Mouse (Mus musculus) erythroblast, embryonic 14.5 days (primary cell): ENCODE data around the gene Dscaml1. TPM values are rescaled to one million over a fixed set of nuclear protein-coding genes. Genes with fewer than 3 reads are reported as not detected.

Experiments
- H3K27me3 ChIP-seq: 2 replicates; pipeline ENCODE4 v1.6.1; 2012; ENCODE audit warnings: inconsistent platforms; ENCODE audit not compliant: control insufficient read depth
- H3K36me3 ChIP-seq: 2 replicates; pipeline ENCODE4 v1.6.1; 2012; ENCODE audit warnings: mild to moderate bottlenecking, inconsistent platforms; ENCODE audit not compliant: control insufficient read depth
- H3K4me1 ChIP-seq: 2 replicates; pipeline ENCODE4 v1.6.1; 2012; ENCODE audit warnings: inconsistent platforms; ENCODE audit not compliant: control insufficient read depth
- H3K4me3 ChIP-seq: replicated peaks from 2 replicates; pipeline ENCODE3; 2012; ENCODE audit warnings: moderate library complexity, mild to moderate bottlenecking, inconsistent platforms
- H3K9me3 ChIP-seq: 2 replicates; pipeline ENCODE4 v1.6.1; 2012; ENCODE audit warnings: low read length, inconsistent platforms, mixed read lengths; ENCODE audit not compliant: control insufficient read depth
- GATA1 ChIP-seq: IDR thresholded peaks from 2 replicates; pipeline ENCODE4 v1.6.1; 2012; ENCODE audit warnings: low read length, inconsistent platforms, mixed read lengths
- TAL1 ChIP-seq: IDR thresholded peaks from 3 replicates; pipeline ENCODE4 v1.6.1; 2012; ENCODE audit warnings: low read length, inconsistent platforms, mixed read lengths
- polyA plus RNA-seq: library from polyadenylated mRNA; stranded (reverse); fragments of >175 nt; gene quantifications from 2 replicates; pipeline ENCODE4 v1.2.3, GENCODE M21; 2012

Gene Dscaml1
- polyA plus RNA-seq, 1 experiment = not detected

GRCm38 (mm10) chr9:45504977-45505376, 78.5 kb downstream of the Dscaml1 start:
- Histone ChIP-seq H3K27me3 (no peaks in the 10 kb centered on the region), H3K4me1 (peaks cover 7% of the 10 kb centered on the region), H3K4me3 (no peak overlapping the region), H3K36me3 (no peaks in the 10 kb centered on the region), H3K9me3 (no peaks in the 10 kb centered on the region)
- no peak for TF ChIP-seq TAL1
- no peak for TF ChIP-seq GATA1

GRCm38 (mm10) chr9:45505487-45505939, 79.1 kb downstream of the Dscaml1 start:
- Histone ChIP-seq H3K4me1 (peaks cover 7% of the 10 kb centered on the region), H3K36me3 (no peaks in the 10 kb centered on the region), H3K4me3 (no peak overlapping the region), H3K27me3 (no peaks in the 10 kb centered on the region), H3K9me3 (no peaks in the 10 kb centered on the region)
- TF ChIP-seq GATA1 (no peak), TAL1 (no peak)

- Histone ChIP-seq H3K36me3 (no peaks in the 10 kb centered on the region), H3K9me3 (no peaks in the 10 kb centered on the region), H3K4me1 (peaks cover 7% of the 10 kb centered on the region), H3K4me3 (no peak overlapping the region), H3K27me3 (no peaks in the 10 kb centered on the region)
- TF ChIP-seq GATA1 (no peak), TAL1 (no peak)
Observed at GRCm38 (mm10) chr9:45507482-45507881, 81.1 kb downstream of the Dscaml1 start.

GRCm38 (mm10) chr9:45510806-45511546, 84.5 kb downstream of the Dscaml1 start:
- Histone ChIP-seq H3K4me3 (no peak overlapping the region), H3K27me3 (no peaks in the 10 kb centered on the region), H3K9me3 (no peaks in the 10 kb centered on the region), H3K4me1 (peaks cover 2% of the 10 kb centered on the region; the same call in 1 of the 2 replicates), H3K36me3 (no peaks in the 10 kb centered on the region)
- TF ChIP-seq TAL1 (no peak), GATA1 (no peak)

GRCm38 (mm10) chr9:45517993-45518705, 91.7 kb downstream of the Dscaml1 start:
- Histone ChIP-seq H3K9me3 (no peaks in the 10 kb centered on the region), H3K27me3 (no peaks in the 10 kb centered on the region), H3K36me3 (no peaks in the 10 kb centered on the region), H3K4me1 (no peaks in the 10 kb centered on the region), H3K4me3 (no peak overlapping the region)
- TF ChIP-seq GATA1 = no peak
- TF ChIP-seq TAL1 = no peak

GRCm38 (mm10) chr9:45519841-45520240, 93.4 kb downstream of the Dscaml1 start:
- no peaks in the 10 kb centered on the region for H3K36me3 ChIP-seq
- H3K4me1 ChIP-seq = no peaks in the 10 kb centered on the region
- TF ChIP-seq TAL1 (no peak), GATA1 (no peak)
- H3K9me3 ChIP-seq = no peaks in the 10 kb centered on the region
- no peaks in the 10 kb centered on the region for H3K27me3 ChIP-seq
- no peak overlapping the region for H3K4me3 ChIP-seq

GRCm38 (mm10) chr9:45522866-45523265, 96.4 kb downstream of the Dscaml1 start:
- H3K4me1 ChIP-seq = no peaks in the 10 kb centered on the region
- H3K36me3 ChIP-seq = no peaks in the 10 kb centered on the region
- H3K27me3 ChIP-seq = no peaks in the 10 kb centered on the region
- no peaks in the 10 kb centered on the region for H3K9me3 ChIP-seq
- TF ChIP-seq TAL1 (no peak), GATA1 (no peak)
- H3K4me3 ChIP-seq = no peak overlapping the region

- no peaks in the 10 kb centered on the region for H3K9me3 ChIP-seq
- no peaks in the 10 kb centered on the region for H3K36me3 ChIP-seq
- H3K4me1 ChIP-seq = no peaks in the 10 kb centered on the region
- no peak overlapping the region for H3K4me3 ChIP-seq
- TF ChIP-seq TAL1 (no peak), GATA1 (no peak)
- no peaks in the 10 kb centered on the region for H3K27me3 ChIP-seq
Observed at GRCm38 (mm10) chr9:45524505-45524904, 98.1 kb downstream of the Dscaml1 start.

- no peaks in the 10 kb centered on the region for H3K27me3 ChIP-seq
Observed at GRCm38 (mm10) chr9:45533253-45533652, 106.8 kb downstream of the Dscaml1 start.

More at GRCm38 (mm10) chr9:45533253-45533652, 106.8 kb downstream of the Dscaml1 start:
- Histone ChIP-seq H3K9me3 (no peaks in the 10 kb centered on the region), H3K4me3 (no peak overlapping the region), H3K4me1 (no peaks in the 10 kb centered on the region), H3K36me3 (no peaks in the 10 kb centered on the region)
- no peak for TF ChIP-seq GATA1
- TF ChIP-seq TAL1 = no peak
